Mouse (Mus musculus): ENCODE measurements around the gene Ccl28. TPM values are rescaled to one million over a fixed set of nuclear protein-coding genes. Genes with fewer than 3 reads are reported as not detected.

The Ccl28 gene
- polyA plus RNA-seq (2012; rRNA removed) = 3.9 and 4.0 TPM in 2 replicates

GRCm38 (mm10) chr13:119623634-119624033 lies at the start of gene Ccl28:
TSS of gene Ccl28 (plus strand) at chr13:119623819.

GRCm38 (mm10) chr13:119690039-119690728 lies 66.6 kb downstream of the Ccl28 start, which contains the start of gene Hmgcs1:
TSS of gene Hmgcs1 (plus strand) at chr13:119690379.

Other genes starting within 250 kb of the Ccl28 start
- 60.3 and 74.7 TPM in 2 replicates for gene Paip1, start 195.2 kb upstream of the Ccl28 start, polyA plus RNA-seq (2012; rRNA removed)
- gene 4833420G17Rik, start 161.1 kb upstream of the Ccl28 start, polyA plus RNA-seq (2012; rRNA removed) = 166 and 182 TPM in 2 replicates
- gene Tmem267, start 135.8 kb upstream of the Ccl28 start, polyA plus RNA-seq (2012; rRNA removed) = 46.1 and 47.8 TPM in 2 replicates
- 1.3 and 2.1 TPM in 2 replicates for gene 3110070M22Rik, start 135.4 kb upstream of the Ccl28 start, polyA plus RNA-seq (2012; rRNA removed)
- 260 and 277 TPM in 2 replicates for gene Hmgcs1, start 66.6 kb downstream of the Ccl28 start, polyA plus RNA-seq (2012; rRNA removed)
- gene Nim1k, start 132.1 kb downstream of the Ccl28 start, polyA plus RNA-seq (2012; rRNA removed) = 2.2 and 2.4 TPM in 2 replicates
- gene Zfp131, start 167.1 kb downstream of the Ccl28 start, polyA plus RNA-seq (2012; rRNA removed) = 34.3 and 40.4 TPM in 2 replicates
- gene AF067063, start 206.4 kb downstream of the Ccl28 start, polyA plus RNA-seq (2012; rRNA removed) = not detected in 2 replicates
- gene D13Ertd608e, start 212.2 kb downstream of the Ccl28 start, polyA plus RNA-seq (2012; rRNA removed) = not detected in 2 replicates

Measured in central nervous system, embryonic 14 days (tissue).